Comparison of ENCODE assay signal across 10 mouse cellular contexts in genomic region chr1:150480674-150481073, GRCm38 (mm10). TPM values are rescaled to one million over a fixed set of nuclear protein-coding genes. Genes with fewer than 3 reads are reported as not detected.
DNase-seq lines count a peak whose midpoint lies in the region; ATAC-seq and TF ChIP-seq lines count a peak whose summit lies in the region.
"Had no signal": no experiment of that assay in that cellular context is flagged by ENCODE, and none has a peak within 500 bp of the region (broad histone marks: within the 10 kb centered on the region; RNA-seq: fewer than 3 reads in every experiment).

No protein-coding gene starts in this region.

- 68% methylated on average over 5 of the region's 5 CpGs for WGBS in lung, postnatal 0 days
- WGBS in limb, embryonic 13.5 days: 10% methylated on average over 5 of the region's 5 CpGs
- WGBS in midbrain, embryonic 15.5 days: 88% methylated on average over 5 of the region's 5 CpGs
- 64% methylated on average over 5 of the region's 5 CpGs for WGBS in forebrain, embryonic 10.5 days
- 82% methylated on average over 5 of the region's 5 CpGs for WGBS in hindbrain, embryonic 13.5 days

- peak; percentile 37 for DNase-seq in lung, postnatal 10 days
- no peak for DNase-seq in lung, postnatal 0 days (ENCODE audit: low spot score)
- DNase-seq in embryo, embryonic 11.5 days (ENCODE audit: low read depth, low spot score): peak; percentile 23
- DNase-seq in gastrocnemius, postnatal 25 days: peak; percentile 72
- DNase-seq in forebrain, embryonic 10.5 days (ENCODE audit: extremely low spot score, low spot score): no peak

- no peak for ATAC-seq in lung, postnatal 0 days
- peak; percentile 73; the same call in 1 of the 2 replicates for ATAC-seq in limb, embryonic 13.5 days (ENCODE audit: low FRiP score, low read depth)
- ATAC-seq in midbrain, embryonic 15.5 days (replicated peaks): no peak
- ATAC-seq in hindbrain, embryonic 13.5 days (ENCODE audit: low FRiP score): no peak

- no peak overlapping the region for H3K4me2 ChIP-seq in lung, postnatal 0 days (replicated peaks; ENCODE audit: low read depth, low read length)
- no peak overlapping the region for H3K4me2 ChIP-seq in limb, embryonic 13.5 days (replicated peaks)
- H3K4me2 ChIP-seq in midbrain, embryonic 15.5 days: no peak overlapping the region
- no peak overlapping the region for H3K4me2 ChIP-seq in hindbrain, embryonic 13.5 days
- H3K4me2 ChIP-seq: embryonic facial prominence, embryonic 15.5 days had no signal

- TF ChIP-seq EP300 in lung, postnatal 0 days (IDR thresholded peaks at IDR 0.05): no peak

- H3K9ac ChIP-seq in lung, postnatal 0 days (replicated peaks; ENCODE audit: low read depth): no peak overlapping the region
- H3K9ac ChIP-seq in limb, embryonic 13.5 days: no peak overlapping the region
- H3K9ac ChIP-seq in midbrain, embryonic 15.5 days: no peak overlapping the region
- H3K9ac ChIP-seq in hindbrain, embryonic 13.5 days: no peak overlapping the region
- H3K9ac ChIP-seq: embryonic facial prominence, embryonic 15.5 days had no signal

- no peaks in the 10 kb centered on the region for H3K4me1 ChIP-seq in lung, postnatal 0 days (ENCODE audit: insufficient read depth, low read depth, low read length)
- H3K4me1 ChIP-seq in limb, embryonic 13.5 days: peaks cover 12% of the 10 kb centered on the region
- no peaks in the 10 kb centered on the region for H3K4me1 ChIP-seq in midbrain, embryonic 15.5 days
- 0 out of 2 replicates have a peak, but pooled peaks cover 5% of the 10 kb centered on the region for H3K4me1 ChIP-seq in forebrain, embryonic 10.5 days
- no peaks in the 10 kb centered on the region for H3K4me1 ChIP-seq in hindbrain, embryonic 13.5 days (replicated peaks)
- H3K4me1 ChIP-seq: embryonic facial prominence, embryonic 15.5 days had no signal

- H3K36me3 ChIP-seq in lung, postnatal 0 days (ENCODE audit: insufficient read depth, low read length): no peaks in the 10 kb centered on the region
- no peaks in the 10 kb centered on the region for H3K36me3 ChIP-seq in limb, embryonic 13.5 days
- H3K36me3 ChIP-seq in midbrain, embryonic 15.5 days (replicated peaks): no peaks in the 10 kb centered on the region
- H3K36me3 ChIP-seq in forebrain, embryonic 10.5 days (replicated peaks): no peaks in the 10 kb centered on the region
- no peaks in the 10 kb centered on the region for H3K36me3 ChIP-seq in hindbrain, embryonic 13.5 days
- H3K36me3 ChIP-seq: embryonic facial prominence, embryonic 15.5 days had no signal

- no peak for TF ChIP-seq CTCF in lung, postnatal 0 days (IDR thresholded peaks at IDR 0.05)

- H3K27ac ChIP-seq in lung, postnatal 0 days (ENCODE audit: low read length): no peak overlapping the region
- no peak overlapping the region for H3K27ac ChIP-seq in limb, embryonic 13.5 days
- H3K27ac ChIP-seq in midbrain, embryonic 15.5 days: no peak overlapping the region
- no peak overlapping the region for H3K27ac ChIP-seq in forebrain, embryonic 10.5 days
- H3K27ac ChIP-seq in hindbrain, embryonic 13.5 days: no peak overlapping the region
- H3K27ac ChIP-seq: embryonic facial prominence, embryonic 15.5 days; macrophage had no signal

- H3K27me3 ChIP-seq in lung, postnatal 0 days (replicated peaks; ENCODE audit: insufficient read depth, low read length): no peaks in the 10 kb centered on the region
- H3K27me3 ChIP-seq in limb, embryonic 13.5 days: no peaks in the 10 kb centered on the region
- H3K27me3 ChIP-seq in midbrain, embryonic 15.5 days (replicated peaks): no peaks in the 10 kb centered on the region
- no peaks in the 10 kb centered on the region for H3K27me3 ChIP-seq in forebrain, embryonic 10.5 days (ENCODE audit: poor library complexity, severe bottlenecking)
- no peaks in the 10 kb centered on the region for H3K27me3 ChIP-seq in hindbrain, embryonic 13.5 days
- H3K27me3 ChIP-seq: embryonic facial prominence, embryonic 15.5 days had no signal

- no peak overlapping the region for H3K4me3 ChIP-seq in lung, postnatal 0 days (ENCODE audit: low read depth, low read length)
- H3K4me3 ChIP-seq in limb, embryonic 13.5 days: no peak overlapping the region
- no peak overlapping the region for H3K4me3 ChIP-seq in midbrain, embryonic 15.5 days
- H3K4me3 ChIP-seq in forebrain, embryonic 10.5 days: no peak overlapping the region
- no peak overlapping the region for H3K4me3 ChIP-seq in hindbrain, embryonic 13.5 days
- H3K4me3 ChIP-seq: embryonic facial prominence, embryonic 15.5 days had no signal

- no peaks in the 10 kb centered on the region for H3K9me3 ChIP-seq in lung, postnatal 0 days (ENCODE audit: low read length)
- 0 out of 2 replicates have a peak, but pooled peaks cover 2% of the 10 kb centered on the region for H3K9me3 ChIP-seq in limb, embryonic 13.5 days
- H3K9me3 ChIP-seq in midbrain, embryonic 15.5 days: no peaks in the 10 kb centered on the region
- 0 out of 2 replicates have a peak, but pooled peaks cover 2% of the 10 kb centered on the region for H3K9me3 ChIP-seq in forebrain, embryonic 10.5 days
- no peaks in the 10 kb centered on the region for H3K9me3 ChIP-seq in hindbrain, embryonic 13.5 days
- H3K9me3 ChIP-seq: embryonic facial prominence, embryonic 15.5 days had no signal

RNA-seq across cellular contexts. Expression of gene Prg4, which starts 14.7 kb away (rescaled TPM):
- 0.51 and 0.69 TPM in 2 replicates for polyA plus RNA-seq in lung, postnatal 0 days (2015; fragmentation: Nextera tagmentation; extraction: Ambion mirVana)
- 1 to 10 TPM; 7.0 to 8.2 TPM for total RNA-seq in gastrocnemius, postnatal 25 days (2021)
- 1.4 and 1.6 TPM in 2 replicates for polyA plus RNA-seq in limb, embryonic 13.5 days (2015; fragmentation: Nextera tagmentation; extraction: Ambion mirVana)
- polyA plus RNA-seq in midbrain, embryonic 15.5 days (2015; fragmentation: Nextera tagmentation; extraction: Ambion mirVana): 0.31 and 0.46 TPM in 2 replicates
- 0.49 and 0.56 TPM in 2 replicates for polyA plus RNA-seq in forebrain, embryonic 10.5 days (2016; fragmentation: Nextera tagmentation; extraction: Ambion mirVana)
- 0.35 and 0.58 TPM in 2 replicates for polyA plus RNA-seq in hindbrain, embryonic 13.5 days (2015; fragmentation: Nextera tagmentation; extraction: Ambion mirVana)
- polyA plus RNA-seq: macrophage had no signal

Comparison
In these comparisons a context has a peak if more than half of its experiments do, and no peak if none do; other contexts are left out.
1. DNase-seq: peak in lung, postnatal 10 days (single experiment), embryo, embryonic 11.5 days (single experiment) and gastrocnemius, postnatal 25 days (single experiment); none in lung, postnatal 0 days (single experiment) and forebrain, embryonic 10.5 days (single experiment).